Mouse (Mus musculus) liver, embryonic 15.5 days (tissue): Measurements from ENCODE around the gene Snapc5. TPM values are rescaled to one million over a fixed set of nuclear protein-coding genes. Genes with fewer than 3 reads are reported as not detected.

ENCODE experiments used
- ATAC-seq: fragments of 200-750 bp; cut with Nextera tagmentation; 2 replicates; pipeline ENCODE4 v1.8.0; 2017; ENCODE audit warnings: moderate number of reproducible peaks, mild to moderate bottlenecking, moderate library complexity; ENCODE audit not compliant: insufficient read depth
- H3K27ac ChIP-seq: fragments of 300-500 bp; sonication (generic); replicated peaks from 2 replicates; pipeline ENCODE4 v1.5.1; 2015; ENCODE audit warnings: mild to moderate bottlenecking, inconsistent platforms
- H3K27me3 ChIP-seq: fragments of 300-500 bp; sonication (generic); 2 replicates; pipeline ENCODE4 v1.6.1; 2015; ENCODE audit warnings: mild to moderate bottlenecking, inconsistent platforms
- H3K36me3 ChIP-seq: fragments of 300-500 bp; sonication (generic); replicated peaks from 2 replicates; pipeline ENCODE4 v1.6.1; 2015; ENCODE audit warnings: moderate library complexity, mild to moderate bottlenecking, inconsistent platforms
- H3K4me1 ChIP-seq: fragments of 300-500 bp; sonication (generic); replicated peaks from 2 replicates; pipeline ENCODE4 v1.6.1; 2015; ENCODE audit warnings: inconsistent platforms
- H3K4me2 ChIP-seq: fragments of 300-500 bp; sonication (generic); 2 replicates; pipeline ENCODE4 v1.6.1; 2015; ENCODE audit warnings: moderate library complexity, mild to moderate bottlenecking, inconsistent platforms
- H3K4me3 ChIP-seq: fragments of 300-500 bp; sonication (generic); replicated peaks from 2 replicates; pipeline ENCODE4 v1.5.1; 2015; ENCODE audit warnings: mild to moderate bottlenecking, inconsistent platforms
- H3K9ac ChIP-seq: fragments of 300-500 bp; sonication (generic); 2 replicates; pipeline ENCODE4 v1.6.1; 2015; ENCODE audit warnings: moderate library complexity, mild to moderate bottlenecking, inconsistent platforms
- H3K9me3 ChIP-seq: fragments of 300-500 bp; sonication (generic); replicated peaks from 2 replicates; pipeline ENCODE4 v1.6.1; 2016; ENCODE audit warnings: inconsistent platforms
- WGBS: fragments of 180-500 bp; shearing (Covaris S2); methylation state at CpG from one replicate; pipeline ENCODE4 v1.1.7; 2015; ENCODE audit warnings: mixed read lengths; ENCODE audit not compliant: insufficient replicate concordance; 5-methylcytosine and 5-hydroxymethylcytosine counted together
- microRNA-seq: library from miRNA; unstranded; fragments of <30 nt; microRNA quantifications from one replicate; pipeline ENCODE4, GENCODE M21; 2016
- polyA plus RNA-seq: library from polyadenylated mRNA; unstranded; fragments of >200 nt; fragmentation: Nextera tagmentation; extraction: Ambion mirVana; gene quantifications from 2 replicates; pipeline ENCODE4 v1.2.1, GENCODE M21; 2015

Snapc5 gene
- polyA plus RNA-seq, 1 experiment from 2014 or later = 11.2 TPM

DNA sequence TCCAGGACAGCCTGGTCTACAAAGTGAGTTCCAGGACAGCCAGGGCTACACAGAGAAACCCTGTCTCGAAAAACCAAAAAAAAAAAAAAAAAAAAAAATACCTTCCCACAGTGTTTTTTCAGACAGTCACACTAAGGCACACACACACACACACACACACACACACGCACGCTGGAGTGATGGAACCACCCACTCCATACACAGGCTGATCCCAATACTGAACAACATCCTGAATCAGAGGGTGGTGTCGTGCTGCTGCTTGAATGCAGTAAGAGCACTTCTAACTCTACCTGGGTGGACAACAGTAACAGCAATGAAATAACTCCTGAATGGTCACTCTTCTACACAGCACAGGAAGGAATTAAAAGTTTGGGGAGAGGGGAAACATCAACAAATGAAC, 42.4 kb downstream of the Snapc5 start:
- H3K27ac ChIP-seq = no peak overlapping the region
- H3K9me3 ChIP-seq = no peaks in the 10 kb centered on the region
- no peak overlapping the region for H3K9ac ChIP-seq
- peaks cover 21% of the 10 kb centered on the region for H3K4me1 ChIP-seq
- no peaks in the 10 kb centered on the region for H3K27me3 ChIP-seq
- no peak for ATAC-seq
- H3K4me3 ChIP-seq = no peak overlapping the region
- H3K36me3 ChIP-seq = no peaks in the 10 kb centered on the region
- H3K4me2 ChIP-seq = no peak overlapping the region
- WGBS = 70% methylated on average over 4 of the region's 4 CpGs

GRCm38 (mm10) chr9:64222098-64222497, 43.0 kb downstream of the Snapc5 start:
- Histone ChIP-seq H3K9ac (no peak overlapping the region), H3K4me2 (no peak overlapping the region), H3K27me3 (no peaks in the 10 kb centered on the region), H3K27ac (no peak overlapping the region), H3K4me1 (peaks cover 25% of the 10 kb centered on the region), H3K36me3 (no peaks in the 10 kb centered on the region), H3K4me3 (no peak overlapping the region), H3K9me3 (no peaks in the 10 kb centered on the region)
- WGBS = 26% methylated on average over 2 of the region's 2 CpGs
- ATAC-seq = no peak

GRCm38 (mm10) chr9:64225805-64226204, 46.7 kb downstream of the Snapc5 start:
- Histone ChIP-seq H3K27me3 (no peaks in the 10 kb centered on the region), H3K9ac (no peak overlapping the region), H3K36me3 (no peaks in the 10 kb centered on the region), H3K9me3 (no peaks in the 10 kb centered on the region), H3K27ac (no peak overlapping the region), H3K4me2 (no peak overlapping the region), H3K4me3 (no peak overlapping the region), H3K4me1 (peaks cover 23% of the 10 kb centered on the region)
- no peak for ATAC-seq

DNA sequence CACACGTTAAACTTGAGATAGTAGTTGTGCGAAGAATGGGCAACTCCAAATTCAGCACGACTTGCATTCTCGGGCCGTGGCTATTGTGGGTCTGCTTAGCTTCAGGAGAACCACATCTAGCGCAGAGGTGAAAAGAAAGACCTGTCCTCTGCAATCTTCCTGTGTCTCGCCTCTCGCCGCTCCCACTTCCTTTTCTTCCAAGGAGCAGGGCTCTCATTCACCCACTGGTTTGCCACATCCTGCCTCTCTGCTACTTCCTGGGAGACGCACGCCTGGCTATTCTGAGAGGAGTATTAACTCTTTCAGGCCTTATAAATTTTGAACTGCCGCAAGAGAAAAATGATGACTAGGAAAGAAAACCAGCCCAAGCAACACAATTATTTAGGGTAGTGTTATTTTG, 48.7 kb downstream of the Snapc5 start:
- WGBS = 34% methylated on average over 12 of the region's 12 CpGs
- Histone ChIP-seq H3K9ac (no peak overlapping the region), H3K9me3 (no peaks in the 10 kb centered on the region), H3K4me2 (no peak overlapping the region), H3K36me3 (no peaks in the 10 kb centered on the region), H3K27ac (no peak overlapping the region), H3K27me3 (no peaks in the 10 kb centered on the region), H3K4me3 (no peak overlapping the region), H3K4me1 (peaks cover 14% of the 10 kb centered on the region)
- ATAC-seq = no peak

DNA sequence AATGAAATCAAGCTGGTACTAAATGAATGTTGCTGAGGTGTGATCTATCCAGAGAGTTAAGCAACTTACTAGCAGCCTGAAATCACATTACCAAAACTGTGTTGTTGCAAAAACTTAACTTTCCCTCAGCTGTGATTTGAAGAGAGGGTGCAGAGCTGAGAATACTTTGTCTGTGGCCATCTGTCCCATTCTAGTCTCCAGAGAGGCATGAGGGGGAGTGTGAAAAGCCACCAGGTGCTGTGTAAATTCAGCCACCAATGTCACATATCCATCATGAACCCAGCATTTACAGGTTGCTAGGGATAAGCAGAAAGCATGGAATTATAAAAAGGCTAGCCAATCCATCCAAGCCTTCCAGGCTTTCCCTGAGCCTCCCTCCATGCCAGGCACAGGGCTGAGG, 49.9 kb downstream of the Snapc5 start:
- H3K36me3 ChIP-seq = no peaks in the 10 kb centered on the region
- H3K27me3 ChIP-seq = no peaks in the 10 kb centered on the region
- H3K4me3 ChIP-seq = no peak overlapping the region
- no peak overlapping the region for H3K9ac ChIP-seq
- no peak overlapping the region for H3K27ac ChIP-seq
- no peak for ATAC-seq
- H3K4me1 ChIP-seq = peaks cover 14% of the 10 kb centered on the region
- H3K4me2 ChIP-seq = no peak overlapping the region
- H3K9me3 ChIP-seq = no peaks in the 10 kb centered on the region

DNA sequence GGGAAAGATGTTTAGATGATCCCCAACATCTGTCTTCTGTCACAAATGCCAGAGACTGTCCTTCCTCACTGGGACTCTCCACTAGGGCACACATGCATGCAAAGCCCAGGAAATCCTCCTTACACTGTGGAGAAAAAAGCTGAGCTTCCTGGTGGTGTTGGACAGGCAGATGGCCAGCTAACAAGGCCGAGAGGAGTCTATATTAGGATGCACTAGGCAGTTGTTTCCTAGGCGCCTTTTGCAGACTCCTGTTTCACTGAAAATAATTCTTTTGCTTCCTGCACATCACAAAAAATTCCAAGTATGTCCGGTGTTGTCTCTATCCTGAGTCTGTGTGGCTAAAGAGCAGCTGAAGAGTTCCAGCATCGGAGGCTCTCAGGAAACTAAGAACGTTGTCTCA, 52.1 kb downstream of the Snapc5 start:
- Histone ChIP-seq H3K4me2 (no peak overlapping the region), H3K4me3 (no peak overlapping the region), H3K9me3 (no peaks in the 10 kb centered on the region), H3K4me1 (peaks cover 12% of the 10 kb centered on the region), H3K27me3 (no peaks in the 10 kb centered on the region), H3K9ac (no peak overlapping the region), H3K36me3 (0 out of 2 replicates have a peak, but pooled peaks cover 2% of the 10 kb centered on the region), H3K27ac (no peak overlapping the region)
- WGBS = 63% methylated on average over 5 of the region's 5 CpGs
- no peak for ATAC-seq

- H3K4me3 ChIP-seq = no peak overlapping the region
- H3K9ac ChIP-seq = no peak overlapping the region
- H3K27me3 ChIP-seq = no peaks in the 10 kb centered on the region
- H3K27ac ChIP-seq = no peak overlapping the region
- 0 out of 2 replicates have a peak, but pooled peaks cover 4% of the 10 kb centered on the region for H3K36me3 ChIP-seq
- WGBS = 75% methylated on average over 3 of the region's 3 CpGs
- no peaks in the 10 kb centered on the region for H3K9me3 ChIP-seq
- H3K4me1 ChIP-seq = peaks cover 6% of the 10 kb centered on the region; the same call in 1 of the 2 replicates
- H3K4me2 ChIP-seq = no peak overlapping the region
- no peak for ATAC-seq
Observed at GRCm38 (mm10) chr9:64231674-64232073, 52.6 kb downstream of the Snapc5 start.

GRCm38 (mm10) chr9:64232257-64232957, 53.3 kb downstream of the Snapc5 start:
- Histone ChIP-seq H3K9me3 (no peaks in the 10 kb centered on the region), H3K9ac (no peak overlapping the region), H3K4me3 (no peak overlapping the region), H3K36me3 (0 out of 2 replicates have a peak, but pooled peaks cover 4% of the 10 kb centered on the region), H3K4me2 (no peak overlapping the region), H3K27me3 (no peaks in the 10 kb centered on the region), H3K27ac (no peak overlapping the region), H3K4me1 (peaks cover 5% of the 10 kb centered on the region; the same call in 1 of the 2 replicates)
- ATAC-seq = no peak
- WGBS = 70% methylated on average over 9 of the region's 9 CpGs

Small RNAs within 50 kb of the gene (microRNA-seq; reads per million reads assigned to microRNA genes)
- not detected for gene Gm24106

Other genes starting within 250 kb of the Snapc5 start
- gene Smad6, start 157.2 kb upstream of the Snapc5 start, polyA plus RNA-seq = 2.3 and 2.9 TPM in 2 replicates
- not detected in 2 replicates for gene Lctl, start 62.1 kb upstream of the Snapc5 start, polyA plus RNA-seq
- gene Zwilch, start 6.2 kb upstream of the Snapc5 start, polyA plus RNA-seq = 13.1 and 13.2 TPM in 2 replicates
- 635 and 656 TPM in 2 replicates for gene Rpl4, start 5.9 kb upstream of the Snapc5 start, polyA plus RNA-seq
- gene Uchl4, start 55.9 kb downstream of the Snapc5 start, polyA plus RNA-seq = 0.44 and 0.64 TPM in 2 replicates
- gene Map2k1, start 74.4 kb downstream of the Snapc5 start, polyA plus RNA-seq = 30.1 and 30.9 TPM in 2 replicates
- gene Tipin, start 102.3 kb downstream of the Snapc5 start, polyA plus RNA-seq = 170 and 187 TPM in 2 replicates
- gene Dis3l, start 162.0 kb downstream of the Snapc5 start, polyA plus RNA-seq = 8.5 and 8.8 TPM in 2 replicates
- gene Megf11, start 206.4 kb downstream of the Snapc5 start, polyA plus RNA-seq = 0.51 and 0.83 TPM in 2 replicates